Mouse (Mus musculus) right cerebral cortex, postnatal 36 days (tissue): ENCODE data around the gene Poc1a.

Experiments used
- DNase-seq, 2 experiments: peaks; one replicate each; pipeline ENCODE4 v3.0.0; 2022; ENCODE audit warnings: low spot score in 2 of 2, mixed read lengths in 1 of 2

Gene Poc1a

DNA sequence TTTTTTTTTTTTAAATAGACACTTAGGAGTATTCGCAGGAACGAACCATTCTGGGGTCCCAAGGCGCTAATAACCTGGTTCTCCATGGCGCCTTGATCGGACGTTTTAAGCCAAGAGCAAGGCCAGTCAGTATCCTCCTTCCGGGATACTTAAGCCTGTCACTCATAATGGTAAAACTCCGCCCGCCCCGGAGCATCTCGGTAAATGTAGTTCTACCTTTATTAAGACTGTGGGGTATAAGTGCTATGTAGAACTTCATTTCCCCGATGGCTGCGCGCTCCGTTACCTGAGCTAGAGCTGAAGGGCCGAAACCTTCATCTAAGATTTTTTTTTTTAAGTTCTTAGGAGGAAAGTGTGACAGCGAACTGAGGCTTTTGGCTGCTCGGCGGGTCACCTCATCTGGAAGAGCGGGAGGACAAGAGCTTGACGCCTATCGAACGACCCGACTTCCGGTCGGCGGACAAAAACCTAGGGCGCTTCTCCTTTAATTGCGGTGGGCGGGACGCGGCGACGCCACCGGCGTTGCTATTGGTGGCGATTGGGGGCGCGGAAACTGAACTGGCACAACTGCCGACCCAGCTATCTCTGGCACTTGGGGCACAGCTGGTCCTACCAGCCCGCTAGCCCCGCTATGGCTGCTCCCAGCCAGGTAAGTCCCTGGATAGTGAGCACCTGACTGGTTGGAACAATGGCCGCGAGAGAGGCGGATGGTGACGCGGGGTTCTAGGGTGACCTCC, at the start of gene Poc1a:
Poc1a (plus strand) TSS at position 254 of the 737 bp plus-strand sequence.
- peak; percentile 92 for DNase-seq

DNA sequence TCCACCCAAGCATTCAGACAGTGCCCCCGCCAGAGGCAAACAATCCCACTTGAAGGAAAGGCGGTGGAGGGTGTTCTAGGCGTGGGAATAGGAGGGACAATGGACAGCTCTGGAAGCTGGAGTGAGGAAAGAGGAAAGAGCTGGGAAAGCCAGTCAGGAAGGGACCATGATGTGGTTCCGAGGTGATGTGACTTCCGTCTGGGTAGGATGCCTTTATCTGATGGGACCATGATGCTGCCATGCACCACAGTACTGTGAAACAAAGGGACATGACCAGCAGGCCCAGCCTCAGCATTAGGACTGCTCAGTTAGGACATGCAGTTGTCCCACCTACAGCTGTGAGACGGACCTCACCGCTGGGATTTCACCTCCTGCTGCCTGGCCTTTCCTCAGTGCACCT, 49.6 kb upstream of the Poc1a start:
- DNase-seq = no peak

DNA sequence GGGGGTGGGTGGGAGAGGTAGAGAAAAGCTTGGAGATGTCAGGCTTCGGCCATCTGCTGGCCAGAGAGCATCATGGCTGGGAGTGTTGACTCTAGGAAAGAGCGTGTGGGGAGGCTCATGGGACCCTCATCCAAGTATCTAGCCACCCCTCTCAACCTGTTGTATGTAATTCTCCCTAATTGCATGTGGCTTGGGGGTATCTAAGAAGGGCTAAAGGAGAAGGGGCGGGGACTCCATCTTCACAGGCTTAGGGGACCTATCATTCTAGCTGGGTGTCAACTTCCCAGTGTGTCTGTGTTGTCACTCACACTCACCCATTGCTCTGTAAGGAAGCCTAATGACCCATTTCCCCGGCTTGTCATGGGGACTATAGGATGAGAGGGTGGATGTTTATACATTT, 49.0 kb upstream of the Poc1a start:
- no peak for DNase-seq

DNA sequence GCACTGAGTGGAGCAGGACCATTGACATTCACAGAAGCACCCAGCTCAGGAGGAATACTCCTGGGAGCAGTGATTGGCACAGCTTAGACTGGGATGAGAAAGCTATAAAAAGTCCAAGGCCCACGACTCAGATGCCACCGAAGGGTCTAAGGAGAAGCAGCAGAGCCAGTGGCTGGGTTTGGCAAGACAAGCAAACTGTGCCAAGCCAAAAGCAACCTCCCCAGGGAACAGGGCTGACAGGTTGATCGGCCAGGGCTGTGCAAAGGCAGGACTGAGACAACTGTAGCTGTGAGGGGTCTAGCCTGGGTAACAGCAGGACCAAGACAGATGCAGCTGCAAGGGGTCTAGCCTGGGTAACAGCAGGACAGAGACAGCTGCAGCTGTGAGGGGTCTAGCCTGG, 47.9 kb upstream of the Poc1a start:
- no peak for DNase-seq

DNA sequence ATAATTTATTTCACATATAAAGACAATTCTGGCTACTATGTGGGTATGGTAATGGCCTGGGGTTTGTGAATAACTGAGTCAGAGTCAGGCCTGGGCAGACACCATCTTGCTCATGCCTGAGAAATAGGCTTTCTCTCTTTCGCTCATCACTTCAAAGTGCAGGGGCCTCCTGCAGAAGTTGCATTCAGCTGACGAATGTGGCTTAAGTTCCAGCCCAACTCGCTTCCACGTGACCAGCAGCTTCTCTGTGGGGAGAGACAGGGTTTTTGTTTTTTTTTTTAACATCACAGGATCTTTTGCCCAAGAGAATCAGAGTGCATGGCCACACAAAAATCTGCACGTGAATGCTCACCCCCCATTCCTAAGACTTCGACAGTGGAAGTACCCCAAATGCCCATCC, 46.9 kb upstream of the Poc1a start:
- DNase-seq = no peak

DNA sequence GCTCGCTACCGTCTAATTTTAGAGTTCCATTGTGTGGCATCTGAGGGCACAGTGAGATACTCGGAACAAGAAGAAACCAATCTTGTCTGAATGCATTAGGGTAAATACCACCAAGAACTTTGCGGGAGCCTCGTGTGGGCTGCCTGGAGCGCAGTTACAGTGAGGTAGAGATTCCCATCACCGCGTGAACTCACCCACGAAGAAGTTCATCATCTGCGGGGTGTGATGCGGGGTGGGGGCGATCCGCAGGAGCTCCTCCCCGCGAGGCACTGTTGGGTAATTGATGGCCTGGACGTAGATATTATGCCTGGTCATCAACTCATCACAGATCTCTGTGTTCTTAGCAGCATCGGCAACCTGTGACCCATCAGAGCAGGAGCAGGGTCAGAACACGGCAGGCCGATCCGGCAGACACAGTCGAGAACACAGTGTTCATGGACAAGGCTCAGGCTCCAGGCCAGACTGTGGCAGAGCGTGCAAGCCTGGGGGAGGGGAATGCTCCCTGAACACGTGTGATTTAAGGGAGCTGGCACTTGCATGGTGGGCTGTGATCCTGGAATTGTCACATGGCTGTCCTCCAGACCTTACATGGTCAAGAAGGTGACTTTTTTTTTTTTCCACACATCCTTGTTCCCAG, 45.5 kb upstream of the Poc1a start:
- DNase-seq = no peak

DNA sequence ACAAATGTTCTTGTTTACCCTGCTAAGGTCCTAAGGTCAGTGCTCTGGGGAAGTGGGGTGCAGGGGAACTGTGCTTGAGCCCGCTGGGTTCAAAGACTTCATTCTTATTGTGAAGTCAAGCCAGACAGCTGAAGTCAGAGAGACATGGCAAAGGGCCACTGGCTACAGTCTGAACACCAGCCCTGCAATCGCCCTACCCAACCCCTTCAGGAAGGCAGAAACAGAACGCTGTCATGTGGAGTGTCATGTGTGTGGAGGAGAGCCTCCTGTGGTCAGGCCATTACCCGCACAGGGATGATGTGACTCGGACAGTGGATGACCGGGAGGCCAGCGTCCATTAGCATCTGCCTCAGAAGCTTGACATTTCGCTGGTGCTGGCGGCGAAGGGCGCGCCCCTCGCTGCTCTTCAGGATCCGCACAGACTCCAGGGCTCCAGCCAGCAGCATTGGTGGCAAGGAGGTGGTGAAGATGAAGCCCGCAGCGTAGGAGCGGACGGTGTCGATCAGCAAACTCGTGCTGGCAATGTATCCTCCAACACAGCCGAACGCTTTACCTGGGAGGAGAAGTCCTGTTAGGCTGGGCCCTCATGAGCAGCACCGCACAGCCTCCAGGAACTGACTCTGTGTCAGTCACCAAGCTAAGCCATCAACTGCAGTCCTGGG, 44.6 kb upstream of the Poc1a start:
- DNase-seq = no peak

DNA sequence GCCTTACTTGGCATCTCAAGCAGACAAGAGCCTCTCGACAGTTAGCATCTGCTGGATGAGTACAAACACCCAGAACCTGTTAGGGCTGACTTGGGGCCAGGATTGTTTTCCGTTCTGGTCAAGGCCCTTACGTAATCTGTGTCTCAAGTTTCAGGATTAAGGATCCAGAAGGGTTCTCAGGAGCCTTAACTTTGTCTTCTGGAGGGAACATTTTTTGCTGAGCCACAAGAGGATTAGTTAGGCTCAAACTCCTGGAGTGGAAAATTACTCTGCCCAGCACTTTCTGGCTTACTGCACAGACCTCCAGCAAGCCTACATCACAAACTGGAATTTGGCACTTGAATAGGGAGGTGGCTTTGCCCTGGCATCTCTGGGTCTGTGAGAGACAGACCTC, 44.0 kb upstream of the Poc1a start:
- no peak for DNase-seq

DNA sequence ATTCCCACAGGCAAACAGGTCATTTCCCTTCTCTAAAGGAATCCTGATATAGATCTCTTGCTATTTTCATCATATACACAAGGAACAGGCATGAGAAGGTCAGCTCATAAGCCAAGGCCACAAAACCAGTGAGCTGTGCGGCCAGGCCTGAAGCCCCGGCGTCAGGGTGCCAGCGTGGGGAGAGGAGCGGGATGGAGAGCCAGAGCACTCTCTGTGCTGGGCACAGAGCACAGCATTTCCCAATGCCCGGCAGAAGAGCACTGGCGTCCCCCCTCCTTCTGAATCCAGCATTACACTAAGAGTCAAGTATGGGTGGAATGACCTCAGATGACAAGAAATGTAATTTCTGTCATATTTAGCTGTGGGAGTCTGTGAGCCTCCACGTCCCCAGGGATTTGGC, 43.5 kb upstream of the Poc1a start:
- DNase-seq = no peak

DNA sequence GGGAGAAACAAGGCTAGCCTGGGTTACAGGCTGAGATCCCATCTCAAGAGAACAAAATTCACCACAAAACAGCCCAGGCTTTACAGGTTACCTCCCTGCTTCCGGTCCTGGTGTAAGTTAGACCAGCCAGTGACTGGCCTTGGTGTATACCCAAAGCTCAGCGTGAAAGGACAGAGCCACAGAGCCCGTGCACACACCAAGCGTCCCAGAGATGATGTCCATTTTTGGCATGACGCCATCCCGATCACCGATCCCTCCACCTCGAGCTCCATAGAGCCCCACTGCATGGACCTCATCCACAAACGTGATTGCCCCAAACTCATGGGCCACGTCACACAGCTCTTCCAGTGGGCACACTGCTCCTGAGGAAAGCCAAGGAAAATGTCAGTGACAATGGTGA, 43.0 kb upstream of the Poc1a start:
- DNase-seq = no peak

DNA sequence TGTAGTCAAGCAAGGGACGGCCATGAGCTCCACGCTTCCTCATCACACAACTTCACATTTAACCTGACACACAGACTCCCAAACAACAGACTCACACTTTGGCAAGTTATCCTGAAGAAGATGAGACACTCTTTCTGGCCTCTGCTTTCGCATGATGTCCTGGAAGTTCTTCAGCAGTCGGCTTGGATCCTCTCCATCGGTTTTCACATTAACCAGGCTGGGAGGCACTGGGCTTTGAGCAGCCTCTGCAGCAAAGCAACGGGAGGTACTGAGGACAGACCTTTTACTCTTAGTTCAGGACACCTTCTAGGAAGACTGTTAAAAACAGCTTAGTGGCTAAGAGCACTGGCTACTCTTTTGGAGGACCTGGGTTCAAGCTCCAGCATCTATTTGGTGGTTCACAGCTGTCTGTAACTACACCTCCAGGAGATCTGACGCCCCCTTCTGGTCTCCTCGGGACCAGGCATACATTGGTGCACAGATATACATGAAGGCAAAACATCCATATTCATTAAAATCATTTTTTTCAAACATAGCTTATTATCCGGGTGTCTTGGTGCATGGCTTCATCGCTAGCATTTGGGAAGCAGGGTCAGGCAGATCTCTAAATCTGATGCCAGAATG, 39.2 kb upstream of the Poc1a start:
- no peak for DNase-seq

DNA sequence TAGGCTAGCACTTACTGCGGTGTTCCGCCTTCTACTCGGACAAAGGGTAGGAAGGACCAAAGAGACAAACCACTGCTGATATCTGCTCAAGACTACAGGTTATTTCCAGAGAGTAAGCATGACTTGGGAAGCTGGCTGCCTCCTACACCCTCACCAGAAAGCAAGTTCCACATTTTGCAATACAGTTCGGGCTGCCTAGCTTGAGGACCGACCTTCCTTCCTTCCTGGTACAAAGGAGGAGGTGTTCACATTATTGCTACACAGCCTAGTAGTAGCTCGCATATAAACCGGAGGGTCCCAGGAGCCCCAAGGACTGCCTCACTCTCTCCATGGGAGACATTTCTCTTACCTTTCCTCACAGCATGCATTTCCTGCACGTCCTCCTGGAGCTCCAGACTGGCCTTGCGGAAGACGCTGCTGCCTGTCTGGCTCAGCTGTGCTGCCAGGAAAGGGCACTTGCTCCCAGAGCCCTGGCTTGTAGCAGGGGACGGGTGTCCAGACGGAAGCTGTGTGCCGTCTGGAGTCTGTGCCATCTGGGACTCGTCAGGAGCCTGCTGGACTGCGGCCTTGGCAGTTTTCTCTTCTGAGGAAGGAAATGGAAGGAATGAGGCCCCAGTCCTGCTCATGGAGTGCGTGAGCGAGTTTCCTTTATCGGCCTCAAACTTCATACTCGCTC, 37.9 kb upstream of the Poc1a start:
- DNase-seq = no peak

DNA sequence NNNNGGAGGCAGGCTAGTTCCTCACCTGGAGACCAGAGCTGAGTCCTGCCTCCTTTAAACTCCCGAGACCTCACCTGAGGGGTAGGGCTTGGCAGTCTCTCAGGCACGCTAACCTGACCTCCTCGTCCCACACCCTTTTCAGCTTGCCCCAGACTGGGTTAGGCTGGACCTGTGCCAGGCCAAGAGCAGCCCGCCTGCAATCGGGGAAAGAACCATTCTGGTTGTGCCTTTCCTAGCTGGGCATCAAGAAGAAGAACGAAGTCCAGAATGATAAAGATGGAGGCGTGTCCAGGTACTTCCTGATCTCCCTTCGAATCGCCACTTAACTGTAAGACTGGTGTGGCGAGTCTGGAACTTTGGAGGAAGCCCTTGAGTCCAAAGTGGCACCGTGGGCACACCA, 31.3 kb upstream of the Poc1a start:
- DNase-seq = no peak

DNA sequence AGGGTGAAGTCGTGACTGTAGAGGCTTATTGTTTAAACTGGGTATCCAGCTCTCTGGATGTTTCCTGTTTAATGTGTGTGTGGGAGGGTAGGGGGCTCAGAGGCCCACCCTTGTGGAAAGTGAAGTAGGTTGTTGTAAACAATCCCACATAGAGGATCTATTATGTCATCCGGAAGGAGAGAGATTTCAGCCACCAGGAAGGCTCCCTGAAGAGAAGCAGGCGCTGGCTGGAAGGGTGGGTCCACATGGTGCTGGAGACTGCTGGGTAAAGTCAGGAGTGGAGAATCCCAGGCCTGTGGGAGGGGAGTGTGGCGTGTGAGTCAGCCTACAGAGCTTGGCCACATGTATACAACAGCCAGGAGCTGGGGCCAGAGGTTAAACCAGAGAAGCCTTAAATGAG, 30.6 kb upstream of the Poc1a start:
- DNase-seq = no peak

DNA sequence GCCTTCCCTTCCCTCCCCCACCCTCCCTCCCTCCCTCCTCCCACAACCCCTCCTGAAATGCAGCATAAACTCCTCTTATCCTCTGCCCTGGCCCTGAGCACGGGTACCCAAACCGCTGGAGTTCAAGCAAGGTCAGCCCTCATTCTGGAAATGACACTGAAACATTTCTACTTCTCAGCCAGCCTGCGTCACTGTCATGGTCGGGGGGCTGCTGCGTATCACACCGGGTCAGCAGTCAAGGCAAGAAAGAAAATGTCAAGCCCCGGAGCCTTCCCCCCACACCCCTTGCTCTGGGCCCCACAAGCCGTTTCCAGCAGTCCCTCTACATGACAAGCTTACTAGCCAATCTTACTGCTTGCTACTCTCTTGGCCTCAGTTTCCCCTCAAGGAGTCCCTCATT, 29.8 kb upstream of the Poc1a start:
- no peak for DNase-seq

DNA sequence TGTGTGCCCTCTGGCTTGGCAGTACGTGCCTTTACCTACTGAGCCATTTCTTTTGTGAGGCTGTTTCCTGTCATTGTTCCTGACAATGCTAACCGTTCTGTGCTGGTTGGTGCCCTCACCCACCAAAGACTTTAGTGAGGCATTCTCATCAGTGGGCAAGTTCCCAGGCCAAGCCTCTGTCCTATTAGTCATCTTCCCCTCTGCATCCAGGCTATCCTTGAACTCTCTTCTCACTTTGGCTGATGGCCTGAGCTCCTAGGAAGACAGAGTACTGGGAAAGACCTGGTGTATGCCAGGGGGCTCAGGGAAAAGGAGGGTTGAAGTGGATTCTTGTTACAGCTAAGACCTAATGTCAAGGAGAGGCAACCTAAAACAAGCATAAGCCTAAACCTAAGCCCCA, 26.9 kb upstream of the Poc1a start:
- no peak for DNase-seq

DNA sequence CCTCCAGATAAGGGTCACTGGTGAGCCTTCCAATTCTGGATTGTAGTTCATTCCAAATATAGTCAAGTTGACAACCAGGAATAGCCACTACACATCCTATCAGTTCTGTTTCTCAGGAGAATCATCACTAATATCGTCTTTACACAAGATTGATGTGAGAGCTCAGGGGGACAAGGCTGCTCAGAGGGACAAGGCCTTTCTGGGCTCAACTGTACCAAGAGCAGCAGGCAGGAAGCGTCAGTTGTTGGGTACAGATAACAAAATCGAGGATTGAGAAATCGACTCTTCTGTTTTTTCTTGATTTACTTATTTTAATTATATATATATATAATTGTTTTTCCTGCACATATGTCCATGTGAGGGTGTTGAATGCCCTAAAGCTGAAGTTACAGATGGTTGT, 22.4 kb upstream of the Poc1a start:
- DNase-seq = no peak

DNA sequence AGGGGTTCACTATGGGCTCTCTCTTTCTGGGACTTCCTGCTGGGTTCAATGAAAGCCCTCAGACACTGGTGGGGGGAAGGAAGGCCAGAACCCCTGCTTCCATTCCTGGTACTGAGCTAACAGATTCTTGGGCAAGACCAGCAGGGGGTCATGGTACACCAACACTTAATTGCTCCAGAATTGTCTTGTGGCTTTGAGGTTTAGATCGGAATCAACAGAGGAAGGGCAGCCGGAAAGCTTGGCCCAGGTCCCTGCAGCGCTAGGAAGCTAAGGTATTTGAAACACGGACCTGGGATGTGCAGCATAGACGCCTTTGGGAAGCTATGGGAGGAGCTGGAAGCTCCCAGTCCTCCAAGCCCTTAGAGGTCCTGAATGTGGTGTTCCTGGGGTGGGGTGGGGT, 21.9 kb upstream of the Poc1a start:
- DNase-seq = no peak

DNA sequence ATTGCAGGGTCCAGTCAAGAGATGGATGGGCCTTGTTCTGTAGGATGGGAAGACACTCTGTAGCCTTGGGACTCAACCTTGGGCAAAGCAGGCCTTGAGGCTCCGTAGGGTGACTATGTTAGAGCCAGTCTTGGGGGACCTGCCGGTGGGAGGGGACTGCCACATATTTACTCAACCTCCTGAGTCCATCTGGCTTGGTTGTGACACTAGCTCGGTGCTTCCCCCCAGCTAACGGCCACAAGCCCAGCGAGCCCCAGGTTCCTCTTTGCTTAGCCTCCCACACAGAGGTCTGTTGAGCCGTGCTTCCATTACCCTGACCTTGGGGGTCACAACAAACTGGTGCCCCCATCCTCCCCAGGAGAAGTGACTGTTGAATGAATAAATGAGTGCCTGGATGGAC, 19.8 kb upstream of the Poc1a start:
- no peak for DNase-seq

DNA sequence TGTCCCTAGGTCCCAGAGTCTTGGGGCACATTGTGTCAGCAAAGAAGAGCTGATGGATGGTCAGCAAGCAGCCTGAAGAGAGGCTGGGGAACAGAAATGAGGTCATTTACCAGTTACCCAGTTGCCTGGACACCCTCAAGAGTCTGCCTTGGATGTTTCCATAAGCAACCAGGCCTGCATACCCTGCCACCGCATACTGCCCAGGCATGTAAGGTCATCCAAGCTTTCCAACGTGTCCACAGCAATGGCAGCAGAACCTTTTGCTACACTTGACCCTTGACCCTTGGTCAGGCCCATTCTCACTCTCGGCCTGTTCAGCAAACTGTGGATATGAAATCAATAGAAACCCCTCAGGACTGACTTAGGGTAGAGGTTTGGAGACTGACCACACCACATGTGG, 19.4 kb upstream of the Poc1a start:
- no peak for DNase-seq

DNA sequence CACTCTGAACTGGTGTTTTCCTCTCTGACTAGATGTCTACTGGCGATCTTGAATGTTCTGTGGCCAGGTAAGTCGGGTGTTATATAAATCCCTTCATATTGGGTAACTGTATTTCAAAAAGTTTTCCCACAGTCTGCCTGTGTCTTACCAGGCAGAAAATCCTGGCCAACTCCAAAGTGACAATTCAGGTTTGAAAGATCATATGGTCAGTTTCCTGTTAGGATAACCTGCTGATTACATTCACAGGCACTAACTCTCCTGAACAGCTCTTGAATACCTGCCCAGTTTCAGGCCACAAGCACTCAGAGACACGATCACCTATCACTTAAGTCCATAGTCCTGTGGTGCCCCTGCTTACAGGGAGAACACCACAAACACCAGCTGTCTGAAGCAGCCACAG, 18.8 kb upstream of the Poc1a start:
- DNase-seq = no peak

DNA sequence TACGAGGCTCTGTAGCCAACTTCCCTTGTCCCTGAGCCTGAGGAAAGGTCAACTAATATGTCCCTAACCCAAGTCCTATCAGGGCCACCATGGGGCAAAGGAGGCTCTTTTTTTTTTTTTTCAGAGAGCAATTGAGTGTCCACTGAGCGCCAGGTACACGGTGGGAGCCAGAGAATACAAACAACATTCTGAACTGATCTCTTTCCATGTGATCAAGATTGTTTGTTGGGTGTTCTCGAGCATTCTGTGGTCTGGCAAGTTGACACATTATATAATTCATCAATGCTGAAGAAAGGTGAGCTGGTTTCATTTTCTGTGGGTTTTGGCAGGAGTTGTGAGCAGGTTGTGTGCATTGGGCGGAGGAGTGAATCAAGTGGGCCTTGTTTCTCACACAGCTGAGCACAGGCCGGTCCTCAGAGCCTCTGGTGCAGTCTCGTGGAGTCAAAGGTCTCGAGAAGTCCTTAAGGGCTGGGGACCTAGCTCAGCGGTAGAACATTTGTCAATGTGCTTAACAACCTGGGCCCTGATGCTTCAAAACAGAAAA, 17.4 kb upstream of the Poc1a start:
- no peak for DNase-seq
